Mouse (Mus musculus): ENCODE measurements around the gene Hmga2.

Gene Hmga2

DNA sequence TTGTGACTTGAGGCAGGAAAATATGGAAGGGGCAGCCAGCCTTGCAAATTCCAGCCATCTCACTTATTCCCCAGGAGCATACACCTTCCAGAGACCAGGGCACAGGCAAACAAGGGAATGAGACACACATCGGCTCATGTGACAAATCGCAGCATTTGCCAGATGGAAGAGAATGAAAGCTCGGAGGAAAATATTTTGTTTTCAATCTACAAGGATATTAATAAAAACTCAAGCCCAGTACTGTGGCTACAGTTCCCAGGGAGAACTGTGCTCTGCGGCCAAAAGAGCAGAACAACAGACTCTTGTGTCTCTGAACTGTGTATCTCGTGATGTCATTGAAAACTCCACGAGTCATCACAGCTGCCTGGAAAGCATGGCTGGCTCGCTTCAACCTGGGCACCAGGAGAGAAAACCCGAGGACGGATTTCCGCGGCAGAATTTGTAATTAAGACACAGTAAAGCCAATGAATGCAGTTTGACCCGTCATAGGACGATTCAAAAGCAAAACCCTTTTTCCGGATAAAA, 50.1 kb downstream of the Hmga2 start:
- no peak for DNase-seq (ENCODE audit: low spot score in 2 of 2)

DNA sequence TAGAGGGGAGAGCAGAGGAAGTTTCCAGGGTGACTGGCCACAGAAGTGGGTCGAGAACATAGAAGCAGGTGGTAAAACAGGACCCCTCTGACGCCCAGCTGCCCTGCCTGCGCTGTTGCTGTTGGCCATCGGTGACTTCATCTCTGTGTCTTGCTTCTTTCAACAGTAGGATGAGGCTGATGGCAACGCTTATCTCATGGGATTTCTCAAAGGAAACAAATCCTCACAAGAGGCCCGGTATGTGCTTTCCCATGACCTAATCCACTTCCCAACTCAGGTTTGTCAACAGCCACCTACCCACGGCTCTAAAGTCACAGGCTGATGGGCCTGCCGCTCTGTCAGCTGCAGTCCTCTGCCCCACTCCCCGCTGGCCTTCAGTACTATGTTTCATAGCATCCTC, 52.3 kb downstream of the Hmga2 start:
- DNase-seq (ENCODE audit: low spot score in 2 of 2), result no peak

DNA sequence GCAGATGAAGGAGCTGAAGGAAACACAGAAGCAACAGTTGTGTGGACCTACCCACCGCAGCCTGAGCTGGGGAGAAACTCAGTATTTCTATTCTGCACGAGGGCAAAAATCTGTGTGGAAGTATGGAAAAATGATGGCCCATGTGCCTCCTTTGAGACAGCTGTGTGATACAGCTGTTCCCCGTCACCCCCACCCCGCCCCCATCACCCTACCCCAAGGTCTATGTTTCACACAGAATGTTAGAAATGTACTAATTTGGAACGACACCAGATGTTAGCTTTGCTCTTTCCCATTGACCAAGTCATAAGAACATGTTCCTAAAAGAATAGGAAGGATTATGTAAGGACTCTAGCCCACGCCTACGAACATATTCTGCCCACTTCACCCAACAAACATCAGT, 53.0 kb downstream of the Hmga2 start:
- DNase-seq (ENCODE audit: low spot score in 2 of 2), result no peak

DNA sequence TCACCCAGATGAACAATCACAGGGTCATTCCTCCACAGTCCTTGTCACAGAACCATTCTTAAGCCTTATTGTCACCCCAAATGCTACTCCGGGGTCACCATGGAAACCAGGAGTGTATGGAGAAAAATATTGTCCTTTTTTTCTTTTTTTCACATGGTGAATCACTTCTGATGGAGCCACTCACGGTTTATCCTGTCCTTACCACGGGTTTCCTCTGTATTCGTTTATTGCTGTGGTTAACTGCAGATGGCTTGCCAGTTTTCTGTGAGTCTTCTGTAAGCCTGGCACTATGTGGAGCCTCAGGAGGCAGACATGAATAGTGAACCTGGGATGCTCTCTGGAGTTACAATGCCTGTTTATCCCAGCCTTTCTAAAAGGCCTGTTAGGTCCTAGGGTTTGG, 53.4 kb downstream of the Hmga2 start:
- DNase-seq (ENCODE audit: low spot score in 2 of 2), result no peak

DNA sequence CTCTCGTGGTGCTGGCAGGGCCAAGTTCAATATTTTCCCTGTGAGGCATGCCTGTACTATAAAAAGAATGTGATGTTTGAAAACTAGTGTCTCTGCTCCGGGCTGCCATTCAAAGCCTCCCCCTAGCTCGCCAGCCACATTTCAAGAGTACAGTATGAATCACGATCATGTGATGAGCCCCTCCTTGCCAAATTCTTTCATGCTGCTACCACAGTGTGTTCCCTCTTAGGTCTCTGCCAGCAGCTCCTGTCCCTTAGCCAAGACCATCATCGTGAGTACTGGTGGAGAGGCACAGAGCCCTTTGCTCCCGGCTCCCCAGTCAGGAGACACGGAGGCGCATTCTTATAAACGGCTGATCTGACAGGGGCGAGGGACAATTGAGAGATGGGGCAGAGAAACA, 54.2 kb downstream of the Hmga2 start:
- DNase-seq (ENCODE audit: low spot score in 2 of 2), result peak in 1 of 2 experiments; percentile 69

DNA sequence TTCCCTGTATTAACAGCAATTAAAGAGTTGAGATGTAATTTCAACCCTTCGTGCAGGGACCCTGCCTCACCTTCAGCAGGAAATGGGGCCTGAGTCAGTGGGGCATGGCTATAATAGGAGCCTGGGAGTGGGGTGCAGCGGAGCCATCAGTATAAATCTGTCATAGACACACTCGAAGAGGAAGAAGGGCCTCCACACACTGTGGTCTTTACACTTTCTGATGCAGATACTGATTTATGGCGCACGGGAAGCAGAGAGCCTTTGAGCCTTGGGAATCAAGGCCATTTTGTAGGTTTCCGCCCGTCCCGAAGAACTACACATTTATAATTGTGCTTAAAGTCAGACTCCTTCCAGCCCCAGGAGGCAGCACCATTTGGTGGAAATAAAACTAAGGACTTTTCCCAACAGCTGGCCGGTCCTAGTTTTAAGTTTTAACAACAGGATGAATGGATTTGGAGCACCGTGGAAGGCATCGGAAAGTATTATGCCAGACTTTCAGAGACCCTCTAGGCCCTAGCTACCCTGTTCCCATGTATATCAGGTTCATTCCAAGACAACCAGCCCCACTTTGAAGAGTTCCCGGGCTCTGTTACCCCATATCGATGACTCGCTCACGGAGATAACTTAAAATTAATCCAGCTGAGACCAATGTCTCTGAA, 55.2 kb downstream of the Hmga2 start:
- no peak for DNase-seq (ENCODE audit: low spot score in 2 of 2)

DNA sequence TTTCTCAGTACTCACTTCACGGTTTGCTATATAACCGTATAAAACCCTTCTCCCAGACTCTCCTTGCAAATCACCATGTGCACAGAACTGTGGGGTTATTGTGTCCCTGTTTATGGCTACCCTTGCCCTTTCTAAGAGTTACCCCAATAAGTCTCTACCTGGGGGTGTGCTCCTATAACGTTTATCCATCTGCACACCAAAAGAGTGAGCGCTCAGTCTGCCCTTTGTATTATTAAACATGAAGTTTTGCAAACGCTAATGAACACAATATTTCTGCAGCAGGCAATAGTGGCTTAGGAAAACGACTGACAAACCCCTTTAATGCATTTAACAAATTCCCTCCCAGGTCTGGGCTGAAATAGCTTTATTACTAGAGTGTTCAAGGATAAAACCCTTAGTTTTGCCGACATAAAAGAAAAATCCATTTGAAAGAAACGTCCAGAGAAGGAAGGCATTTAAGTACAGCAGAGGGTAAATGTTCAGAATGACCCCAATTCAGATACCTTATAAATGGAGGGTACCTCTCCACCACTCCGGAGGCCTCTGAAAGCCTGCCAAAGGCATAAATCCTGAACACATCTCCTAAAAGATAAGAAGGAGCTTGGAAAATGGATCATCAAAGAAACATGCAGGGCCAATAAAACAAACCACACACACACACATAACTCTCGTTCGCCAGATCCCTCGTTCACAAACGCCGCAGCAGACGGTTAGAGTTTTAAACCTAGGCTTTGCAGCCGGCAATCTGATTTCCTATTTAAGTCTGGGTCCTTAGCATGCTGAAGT, 57.3 kb downstream of the Hmga2 start:
- no peak for DNase-seq (ENCODE audit: low spot score in 2 of 2)

DNA sequence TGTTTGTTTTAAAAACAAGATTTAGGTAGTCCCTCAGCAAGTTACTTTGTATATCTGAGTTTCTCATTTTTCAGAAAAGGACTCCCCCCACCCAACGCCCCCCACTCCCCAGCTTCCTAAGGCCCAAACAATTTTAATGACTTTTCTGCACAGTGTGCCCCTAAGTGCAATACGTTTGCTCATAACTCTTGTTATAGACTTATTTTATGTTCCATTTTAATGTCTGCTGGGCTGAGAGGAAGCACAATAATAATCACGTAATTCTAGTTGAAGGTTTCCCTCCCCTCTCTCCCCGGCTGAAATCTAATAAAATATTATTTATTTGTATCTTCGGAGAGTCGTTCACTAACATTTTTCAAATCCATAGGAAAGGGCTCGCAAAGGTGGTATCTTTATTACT, 58.1 kb downstream of the Hmga2 start:
- no peak for DNase-seq (ENCODE audit: low spot score in 2 of 2)

DNA sequence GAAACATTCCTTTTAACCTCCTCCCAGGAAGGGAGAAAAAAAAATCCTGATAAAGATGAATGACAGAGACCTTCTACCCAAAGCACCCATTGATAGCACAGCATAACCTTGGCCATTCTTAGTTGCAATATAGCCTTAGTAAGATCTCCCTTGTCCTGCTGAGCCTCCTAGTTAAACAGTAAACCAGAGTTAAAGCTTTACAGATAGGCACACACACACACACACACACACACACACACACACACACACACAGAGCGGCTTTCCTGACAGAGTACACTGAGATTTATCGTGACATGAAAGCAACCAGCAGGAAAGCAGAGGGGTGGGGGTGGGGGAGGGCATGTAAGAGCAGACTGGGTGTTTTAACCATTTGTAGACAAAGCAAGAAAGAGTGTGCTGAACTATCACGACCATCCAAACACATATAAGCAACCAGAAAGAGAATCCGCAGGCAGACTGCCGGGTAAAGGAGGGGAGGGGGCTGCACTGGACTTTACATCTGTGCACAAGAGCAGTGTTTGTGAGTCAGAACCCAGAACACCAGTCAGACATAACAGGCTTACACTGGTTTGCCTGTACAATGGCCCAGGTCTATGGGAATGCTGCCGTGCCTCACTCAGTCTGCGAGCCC, 58.7 kb downstream of the Hmga2 start:
- no peak for DNase-seq (ENCODE audit: low spot score in 2 of 2)

DNA sequence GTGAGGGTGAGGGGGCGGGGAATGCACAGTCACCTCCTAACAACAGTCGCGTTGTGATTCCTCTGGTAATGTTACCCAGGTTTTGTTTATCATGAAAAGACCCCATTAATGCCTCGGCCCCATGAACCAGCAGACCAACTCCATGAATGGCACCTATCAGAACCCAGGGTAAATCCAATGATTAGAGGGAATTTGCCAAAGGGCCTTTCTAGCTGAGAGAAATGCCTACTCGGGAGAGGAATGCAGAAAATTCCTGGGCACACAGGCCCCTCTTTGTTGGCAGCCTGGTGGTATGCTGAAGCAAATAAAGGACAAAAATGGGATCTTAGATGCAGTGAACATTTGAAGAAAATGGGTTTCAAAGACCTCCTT, 59.2 kb downstream of the Hmga2 start:
- DNase-seq (ENCODE audit: low spot score in 2 of 2), result no peak

DNA sequence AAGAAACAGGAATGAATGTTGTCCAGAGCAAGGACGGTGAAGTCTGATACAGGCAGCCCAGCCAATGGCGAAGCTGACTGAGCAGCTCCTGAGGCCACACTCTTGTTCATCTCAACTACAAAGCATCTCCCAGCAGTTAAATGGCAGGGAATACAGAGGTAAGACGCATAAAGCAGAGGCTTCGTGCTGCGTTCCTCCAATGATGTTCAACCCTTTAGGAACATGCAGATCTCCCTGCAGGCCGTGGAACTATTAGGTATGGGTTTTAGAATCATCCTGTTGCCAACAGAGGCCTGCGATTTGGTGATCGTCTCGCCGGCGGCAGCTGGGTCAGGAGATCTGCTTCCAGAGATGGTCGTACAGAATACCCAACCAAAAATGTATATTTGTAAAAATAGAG, 59.6 kb downstream of the Hmga2 start:
- no peak for DNase-seq (ENCODE audit: low spot score in 2 of 2)

DNA sequence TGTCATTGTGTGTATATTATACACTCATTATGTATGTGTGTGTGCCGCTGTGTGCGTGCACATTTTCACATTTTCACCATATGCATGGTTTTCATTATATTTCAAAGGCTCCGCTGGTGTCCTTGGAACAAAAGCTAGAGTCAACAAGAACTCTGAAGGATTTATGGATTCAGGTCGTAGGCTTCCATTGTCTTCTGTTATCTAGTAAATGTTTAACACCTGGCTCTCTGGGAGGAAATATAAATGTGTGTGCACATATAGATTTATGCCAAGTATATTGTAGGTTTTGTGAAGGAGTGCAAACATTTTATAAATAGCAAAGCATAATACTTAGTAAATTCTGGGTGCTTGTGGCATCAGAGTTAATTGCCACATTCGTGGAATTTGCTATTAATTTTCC, 64.1 kb downstream of the Hmga2 start:
- DNase-seq (ENCODE audit: low spot score in 2 of 2), result no peak

DNA sequence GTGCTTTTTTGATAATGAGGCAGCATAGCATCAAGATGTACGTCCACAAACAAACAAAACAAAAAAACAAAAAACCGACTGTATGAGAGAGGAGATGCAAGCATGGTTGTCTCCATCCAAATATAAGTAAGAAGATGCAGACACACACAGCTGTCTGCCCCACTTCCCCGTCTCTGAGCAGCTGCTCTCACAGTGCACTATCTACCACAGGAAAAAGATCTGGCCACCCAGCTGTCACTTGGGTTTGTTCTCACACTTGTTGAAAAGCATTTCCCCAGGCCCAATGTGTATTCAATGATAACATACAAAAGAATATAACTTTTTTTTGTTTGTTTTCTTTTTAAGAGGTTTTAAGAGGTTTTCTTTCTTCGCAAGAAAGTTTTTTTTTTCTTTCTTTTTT, 65.3 kb downstream of the Hmga2 start:
- DNase-seq (ENCODE audit: low spot score in 2 of 2), result no peak

DNA sequence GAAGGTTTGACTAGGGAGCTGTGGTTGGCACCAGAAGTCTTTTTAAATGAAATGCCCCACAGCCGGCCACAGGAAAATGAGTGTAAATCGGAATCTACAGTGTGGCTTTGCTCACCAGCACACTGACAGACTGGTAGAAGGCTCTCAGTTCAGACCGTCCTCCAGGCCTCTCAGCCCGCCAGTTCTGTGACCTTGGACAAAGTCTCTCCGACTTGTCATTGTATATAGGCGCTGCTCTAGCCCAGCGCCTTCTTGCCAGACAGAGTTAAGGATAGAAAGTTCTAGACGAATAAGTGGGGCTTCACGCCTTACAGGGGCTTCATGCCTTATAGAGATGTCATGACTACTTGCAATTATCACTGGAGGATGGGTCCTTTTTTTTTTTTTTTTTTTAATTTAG, 67.1 kb downstream of the Hmga2 start:
- no peak for DNase-seq (ENCODE audit: low spot score in 2 of 2)

DNA sequence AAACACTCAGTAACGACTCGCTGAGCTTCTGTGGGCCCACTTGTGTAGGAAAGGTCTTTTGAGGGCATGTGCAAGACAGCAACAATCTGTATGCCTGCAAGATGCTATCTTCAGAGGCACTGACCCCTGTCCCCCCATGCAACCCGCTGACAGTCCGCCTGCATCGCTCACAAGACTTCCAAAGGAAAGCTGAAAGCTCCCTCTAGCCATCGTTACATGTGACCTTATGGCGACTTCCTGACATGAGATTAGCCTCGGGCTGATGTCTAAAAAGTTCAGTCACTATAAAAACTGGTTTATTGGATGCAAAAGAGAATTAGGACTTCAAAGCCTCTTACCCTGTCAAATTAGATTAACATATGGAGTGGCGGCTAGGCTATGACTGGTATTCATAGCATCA, 69.0 kb downstream of the Hmga2 start:
- no peak for DNase-seq (ENCODE audit: low spot score in 2 of 2)

DNA sequence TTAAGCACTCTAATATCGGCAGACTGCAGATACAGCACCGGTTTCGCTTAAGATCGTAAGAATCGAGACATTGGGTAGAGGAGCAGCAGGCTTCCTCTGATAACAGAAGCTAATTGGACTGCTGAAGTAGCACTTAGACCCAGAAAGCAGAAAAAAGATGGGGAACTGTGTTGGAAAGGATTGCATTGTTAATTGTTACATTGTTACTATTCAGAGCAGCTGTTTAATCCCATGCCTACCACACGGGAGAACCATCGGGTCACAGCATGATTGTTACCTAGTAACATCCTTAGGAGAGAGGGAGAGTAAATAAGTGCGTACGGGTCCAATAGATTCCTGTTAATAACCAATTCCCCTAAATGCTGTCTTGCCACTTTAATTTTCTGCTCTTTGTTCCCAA, 70.2 kb downstream of the Hmga2 start:
- DNase-seq (ENCODE audit: low spot score in 2 of 2), result no peak

DNA sequence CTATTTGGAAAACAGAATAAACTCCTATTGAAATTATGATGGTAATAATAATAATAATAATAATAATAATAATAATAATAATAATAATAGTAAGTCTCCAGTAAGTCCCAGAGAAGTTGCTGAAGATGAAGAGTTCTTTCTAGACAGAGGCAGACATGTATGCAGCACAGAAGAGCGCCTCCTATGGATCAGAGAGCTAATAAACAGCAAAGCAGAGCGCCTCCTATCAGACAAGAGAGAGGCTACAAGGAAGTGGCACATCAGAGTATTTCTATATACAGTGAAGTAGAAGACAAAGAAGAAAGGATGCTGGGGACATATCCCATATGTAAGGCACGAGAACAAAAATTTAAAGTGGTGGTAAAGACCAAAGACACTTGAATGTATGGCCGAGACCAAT, 70.9 kb downstream of the Hmga2 start:
- DNase-seq (ENCODE audit: low spot score in 2 of 2), result no peak

DNA sequence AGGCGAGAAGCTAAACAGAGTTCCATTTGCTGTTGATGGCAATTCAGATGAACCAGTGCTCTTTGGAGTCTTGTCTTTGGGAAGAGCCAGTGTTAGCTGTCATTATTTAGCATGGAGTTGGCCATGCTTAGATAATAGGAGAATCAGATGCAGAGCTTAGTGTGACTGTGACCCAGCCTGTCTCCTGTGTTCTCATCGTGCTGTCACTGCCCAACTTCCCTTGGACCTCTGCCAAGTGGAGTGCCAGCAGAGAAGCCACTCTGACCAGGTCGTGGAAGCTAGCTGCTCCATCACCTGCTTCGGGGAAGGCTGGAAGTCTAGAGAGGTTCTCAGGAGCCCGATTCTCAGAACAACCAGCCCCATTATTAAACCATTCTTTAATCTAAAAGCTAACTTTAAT, 73.3 kb downstream of the Hmga2 start:
- peak in 1 of 2 experiments; percentile 28 for DNase-seq (ENCODE audit: low spot score in 2 of 2)

DNA sequence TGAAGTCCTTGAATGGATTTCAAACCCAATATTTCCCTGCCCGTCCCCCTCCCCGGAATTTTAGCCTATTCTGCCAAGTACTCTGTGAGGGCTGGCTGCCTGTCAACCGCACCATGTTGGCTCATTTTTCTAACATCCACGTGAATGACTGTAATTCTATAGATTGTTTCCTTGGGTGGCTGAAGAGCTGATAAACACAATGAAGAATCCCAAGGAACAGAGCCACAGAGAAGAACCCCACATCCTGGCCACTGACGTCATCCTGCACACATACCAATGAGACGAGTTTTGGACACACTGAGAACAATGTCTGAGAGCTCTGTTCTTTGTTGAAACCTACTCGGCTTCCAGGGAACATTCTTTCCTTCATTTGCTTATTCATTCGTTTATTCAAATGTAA, 74.5 kb downstream of the Hmga2 start:
- no peak for DNase-seq (ENCODE audit: low spot score in 2 of 2)

DNA sequence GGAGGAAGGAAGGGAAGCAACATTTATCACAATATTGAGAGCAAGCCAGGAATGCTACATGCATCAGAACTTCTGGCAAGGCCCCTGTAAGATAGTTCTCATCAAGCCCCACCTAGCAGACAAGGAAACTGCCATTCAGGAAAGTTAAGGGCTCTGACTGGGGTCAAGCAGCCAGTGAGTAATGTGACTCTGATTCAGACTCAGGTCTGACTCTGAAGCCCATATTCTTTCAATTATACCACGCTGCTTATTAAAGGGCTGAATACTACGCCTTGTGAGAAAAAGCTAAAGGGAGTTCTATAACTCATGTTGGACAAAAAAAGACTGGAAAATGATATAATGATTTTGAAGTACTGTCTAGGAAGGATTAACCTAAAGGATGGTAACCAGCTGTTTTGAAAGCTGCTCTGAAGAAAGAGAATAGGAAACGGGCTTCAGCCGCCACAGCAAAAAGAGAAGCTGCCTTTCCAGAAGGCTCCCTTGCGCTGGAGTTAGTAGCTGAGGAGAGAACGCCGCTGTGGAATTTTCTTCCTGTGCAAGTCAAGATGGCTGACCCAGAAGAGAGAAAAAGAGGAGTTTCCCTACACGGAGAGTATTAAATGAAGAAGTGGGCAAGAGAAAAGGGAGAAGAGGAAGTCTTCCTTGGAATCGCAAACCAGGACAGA, 76.3 kb downstream of the Hmga2 start:
- DNase-seq (ENCODE audit: low spot score in 2 of 2), result no peak

DNA sequence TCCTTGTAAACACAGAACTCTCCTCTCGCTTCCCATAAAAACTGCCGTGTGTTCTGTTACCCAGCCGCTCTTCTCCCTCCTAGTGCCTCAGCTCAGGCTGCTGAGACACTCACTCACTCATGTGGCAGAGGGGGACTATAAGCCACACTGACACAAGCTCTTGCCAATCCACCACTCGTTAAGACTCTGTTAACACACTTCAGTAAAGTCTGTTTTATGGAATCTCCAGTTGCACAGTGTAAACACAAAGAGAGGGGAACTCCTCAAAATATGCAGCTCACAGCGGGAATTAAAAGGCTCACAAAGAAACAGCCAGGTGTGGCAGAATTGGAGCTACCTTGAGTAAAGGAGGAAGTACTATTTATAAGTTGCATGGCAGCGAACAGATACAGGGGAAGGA, 77.5 kb downstream of the Hmga2 start:
- DNase-seq (ENCODE audit: low spot score in 2 of 2), result no peak

DNA sequence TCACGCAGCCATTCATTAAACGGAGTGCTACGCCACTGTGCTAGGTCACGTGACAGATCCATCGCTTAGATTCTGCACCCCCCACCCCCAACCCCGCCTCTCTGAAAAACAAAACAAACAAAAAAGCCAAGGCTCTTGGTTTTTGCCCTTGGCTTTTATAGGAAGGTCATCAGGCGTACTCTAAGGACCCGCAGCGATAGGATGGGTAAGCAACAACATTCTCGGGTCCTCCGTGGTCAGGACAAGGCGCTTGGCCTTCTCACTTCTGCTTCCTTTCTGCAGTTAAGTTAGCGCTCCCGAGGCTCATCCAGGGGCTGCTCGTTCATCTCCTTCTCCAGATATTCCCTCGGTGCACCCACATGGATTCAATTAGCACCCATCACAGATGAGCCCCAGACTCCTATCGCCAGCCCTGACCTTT, 79.0 kb downstream of the Hmga2 start:
- DNase-seq (ENCODE audit: low spot score in 2 of 2), result no peak

All from cerebellum, postnatal 4 days (tissue).